Mouse (Mus musculus) stomach, postnatal 0 days (tissue): ENCODE measurements around the gene Gm44805. TPM values are rescaled to one million over a fixed set of nuclear protein-coding genes. Genes with fewer than 3 reads are reported as not detected.

Experiments
- ATAC-seq: fragments of 200-750 bp; cut with Nextera tagmentation; 2 replicates; pipeline ENCODE4 v1.8.0; 2017; ENCODE audit not compliant: low FRiP score, low TSS enrichment
- DNase-seq: peaks from one replicate; pipeline ENCODE4 v3.0.0-alpha.2; 2016; ENCODE audit warnings: low spot score
- H3K27ac ChIP-seq: fragments of 300-500 bp; sonication (generic); replicated peaks from 2 replicates; pipeline ENCODE4 v1.5.1; 2014; ENCODE audit warnings: mild to moderate bottlenecking, control low read depth
- H3K27me3 ChIP-seq: fragments of 300-500 bp; sonication (generic); 2 replicates; pipeline ENCODE4 v1.6.1; 2014; ENCODE audit warnings: low read length; ENCODE audit not compliant: control insufficient read depth, insufficient read depth
- H3K36me3 ChIP-seq: fragments of 300-500 bp; sonication (generic); 2 replicates; pipeline ENCODE4 v1.6.1; 2014; ENCODE audit warnings: low read length, mixed read lengths; ENCODE audit not compliant: control insufficient read depth, insufficient read depth
- H3K4me1 ChIP-seq: fragments of 300-500 bp; sonication (generic); replicated peaks from 2 replicates; pipeline ENCODE4 v1.6.1; 2014; ENCODE audit warnings: antibody characterized with exemption; ENCODE audit not compliant: control insufficient read depth, insufficient read depth
- H3K4me2 ChIP-seq: fragments of 300-500 bp; sonication (generic); replicated peaks from 2 replicates; pipeline ENCODE4 v1.6.1; 2014; ENCODE audit warnings: low read depth, mild to moderate bottlenecking, control low read depth, moderate library complexity
- H3K4me3 ChIP-seq: fragments of 300-500 bp; sonication (generic); 2 replicates; pipeline ENCODE4 v1.5.1; 2014; ENCODE audit warnings: low read depth, low read length, control low read depth
- H3K9ac ChIP-seq: fragments of 300-500 bp; sonication (generic); 2 replicates; pipeline ENCODE4 v1.6.1; 2014; ENCODE audit warnings: mild to moderate bottlenecking, low read length, control low read depth, mixed read lengths
- H3K9me3 ChIP-seq: fragments of 300-500 bp; sonication (generic); 2 replicates; pipeline ENCODE4 v1.6.1; 2016; ENCODE audit warnings: low read length; ENCODE audit not compliant: control insufficient read depth
- CTCF ChIP-seq: IDR thresholded peaks from 2 replicates; pipeline ENCODE4 v1.5.1; 2016; ENCODE audit warnings: antibody characterized with exemption, low read depth, mild to moderate bottlenecking, moderate library complexity
- EP300 ChIP-seq: optimal IDR thresholded peaks from 2 replicates; pipeline ENCODE3; 2016; ENCODE audit warnings: antibody characterized with exemption
- WGBS: fragments of 180-500 bp; shearing (Covaris S2); extraction: QIAGEN DNeasy Blood & Tissue Kit; methylation state at CpG from one replicate; pipeline ENCODE4 v1.1.7; 2014; 5-methylcytosine and 5-hydroxymethylcytosine counted together
- polyA plus RNA-seq: library from polyadenylated mRNA; unstranded; fragments of >200 nt; fragmentation: Nextera tagmentation; extraction: Ambion mirVana; gene quantifications from 2 replicates; pipeline ENCODE4 v1.2.1, GENCODE M21; 2015

Gm44805 gene
- polyA plus RNA-seq, 1 experiment from 2014 or later, result not detected

GRCm38 (mm10) chr7:19697949-19698906 is 17.0 kb upstream of the Gm44805 start:
- Histone ChIP-seq H3K27ac (peak overlapping the region; percentile 50), H3K4me2 (peak overlapping the region; percentile 59), H3K4me3 (peak overlapping the region; percentile 37), H3K9ac (peak overlapping the region; percentile 51), H3K4me1 (peaks cover 8% of the 10 kb centered on the region), H3K36me3 (no peaks in the 10 kb centered on the region), H3K27me3 (no peaks in the 10 kb centered on the region), H3K9me3 (no peaks in the 10 kb centered on the region)
- TF ChIP-seq CTCF, result peak; percentile 62
- no peak for TF ChIP-seq EP300
- peak; percentile 42 for DNase-seq
- no peak for ATAC-seq
- 7% methylated on average over 28 of the region's 28 CpGs for WGBS

DNA sequence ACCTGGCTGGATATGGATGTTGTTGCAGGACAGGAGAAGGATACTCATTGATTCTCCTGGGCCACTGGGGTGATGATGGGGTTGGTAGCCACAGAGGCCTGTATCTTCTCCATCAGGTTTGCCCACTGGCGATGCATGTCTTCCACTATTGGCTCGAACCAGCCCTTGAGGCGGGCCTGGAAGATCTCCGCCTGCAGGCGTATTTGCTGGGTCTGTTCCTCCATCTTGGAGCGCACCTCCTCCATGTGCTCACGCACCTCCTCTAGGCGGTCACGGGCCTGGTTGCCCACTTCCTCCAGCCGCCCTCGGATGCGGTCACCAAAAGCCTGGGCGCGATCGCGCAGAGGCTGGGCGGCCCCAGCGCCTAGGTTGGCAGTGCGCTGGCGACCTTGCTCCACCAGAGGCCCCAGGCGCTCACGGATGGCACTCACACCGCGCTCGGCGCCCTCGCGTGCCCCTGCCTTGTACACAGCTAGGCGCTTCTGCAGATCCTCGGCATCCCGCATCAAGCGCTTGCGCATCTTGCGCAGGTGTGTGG is 15.2 kb upstream of the Gm44805 start:
- Histone ChIP-seq H3K9ac (no peak overlapping the region), H3K4me2 (no peak overlapping the region), H3K27ac (no peak overlapping the region), H3K27me3 (no peaks in the 10 kb centered on the region), H3K4me1 (peaks cover 6% of the 10 kb centered on the region), H3K4me3 (no peak overlapping the region), H3K36me3 (no peaks in the 10 kb centered on the region), H3K9me3 (no peaks in the 10 kb centered on the region)
- DNase-seq (no peak), ATAC-seq (no peak)
- 91% methylated on average over 34 of the region's 34 CpGs for WGBS
- TF ChIP-seq CTCF, result no peak
- TF ChIP-seq EP300, result no peak

- H3K36me3 ChIP-seq, result no peaks in the 10 kb centered on the region
- H3K4me1 ChIP-seq, result peaks cover 5% of the 10 kb centered on the region
- WGBS, result 83% methylated on average over 6 of the region's 6 CpGs
These were observed 14.7 kb upstream of the Gm44805 start for GRCm38 (mm10) chr7:19695881-19696280.

DNA sequence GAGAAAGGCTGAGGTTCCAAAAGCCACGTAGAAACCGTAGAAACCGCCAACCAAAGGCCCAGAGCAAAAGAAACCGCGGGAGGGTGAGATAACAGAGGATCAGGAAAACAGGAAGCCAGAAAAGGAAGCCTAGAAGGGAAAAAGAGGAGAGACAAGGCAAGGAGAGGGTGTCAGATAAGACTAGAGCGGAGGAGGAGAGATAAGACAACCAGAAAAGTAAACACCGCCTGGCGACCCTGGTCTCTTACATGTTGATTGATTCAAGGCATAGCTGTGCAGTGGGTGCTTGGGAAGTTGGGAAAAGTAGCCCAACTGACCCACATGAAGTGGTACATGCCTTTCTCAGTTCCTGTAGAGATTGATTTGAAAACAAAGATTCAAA is 14.0 kb upstream of the Gm44805 start:
- no peaks in the 10 kb centered on the region for H3K27me3 ChIP-seq
- no peaks in the 10 kb centered on the region for H3K36me3 ChIP-seq
- WGBS, result 19% methylated on average over 8 of the region's 8 CpGs
- H3K4me2 ChIP-seq, result no peak overlapping the region
- H3K4me1 ChIP-seq, result peaks cover 3% of the 10 kb centered on the region; the same call in 1 of the 2 replicates
- DNase-seq (no peak), ATAC-seq (no peak)
- H3K27ac ChIP-seq, result 0 out of 2 replicates have a peak overlapping the region, but pooled peaks have one; percentile 8
- no peak overlapping the region for H3K4me3 ChIP-seq
- H3K9ac ChIP-seq, result no peak overlapping the region
- no peaks in the 10 kb centered on the region for H3K9me3 ChIP-seq
- TF ChIP-seq EP300 (no peak), CTCF (no peak)

More at GRCm38 (mm10) chr7:19695881-19696280, 14.7 kb upstream of the Gm44805 start:
- DNase-seq, result no peak
- TF ChIP-seq EP300 (no peak), CTCF (no peak)
- H3K27me3 ChIP-seq, result no peaks in the 10 kb centered on the region
- H3K9ac ChIP-seq, result no peak overlapping the region
- no peak for ATAC-seq
- H3K27ac ChIP-seq, result no peak overlapping the region
- no peaks in the 10 kb centered on the region for H3K9me3 ChIP-seq
- no peak overlapping the region for H3K4me2 ChIP-seq
- no peak overlapping the region for H3K4me3 ChIP-seq

DNA sequence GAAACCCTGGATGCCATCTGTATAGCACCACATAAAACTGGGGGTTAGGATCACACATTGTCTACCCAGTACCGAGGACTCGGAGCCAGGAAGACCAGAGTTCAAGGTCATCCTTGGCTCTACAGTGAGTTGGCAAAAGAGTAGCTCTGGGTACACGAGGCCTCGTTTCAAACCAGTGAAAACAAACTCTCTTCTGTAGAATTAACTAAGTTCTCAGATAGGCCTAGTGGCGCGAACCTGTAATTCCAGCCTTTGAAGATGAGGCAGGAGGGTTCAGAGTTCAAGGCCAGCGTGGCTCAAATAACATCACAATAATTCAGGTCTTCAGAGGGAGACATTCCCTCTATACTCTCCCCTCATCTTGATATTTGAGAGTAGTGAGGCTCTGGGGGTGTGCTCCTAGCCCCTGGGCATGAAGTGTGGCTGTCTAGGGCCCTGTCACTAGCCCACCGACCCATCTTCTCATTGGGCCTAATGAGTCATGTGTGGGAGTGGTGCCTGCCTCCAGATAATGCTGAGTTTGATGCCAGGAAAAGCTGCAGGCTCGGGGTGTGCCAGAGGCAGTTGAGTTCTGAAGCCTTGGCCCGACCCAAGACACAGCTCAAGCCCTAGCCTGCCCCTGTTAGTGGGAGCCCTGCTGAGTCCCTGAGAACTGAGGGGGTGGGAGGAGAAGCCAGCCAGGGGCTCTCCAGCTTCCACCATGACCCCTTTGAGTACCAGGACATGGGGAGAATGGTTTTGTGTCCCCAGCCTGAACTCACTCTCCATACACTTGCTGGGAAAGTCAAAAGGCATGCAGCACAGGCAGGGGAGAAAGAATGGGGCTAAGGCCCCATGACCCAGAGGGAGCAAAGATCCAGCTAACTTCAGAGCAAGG is 13.4 kb upstream of the Gm44805 start:
- Histone ChIP-seq H3K27me3 (no peaks in the 10 kb centered on the region), H3K27ac (0 out of 2 replicates have a peak overlapping the region, but pooled peaks have one; percentile 8), H3K9me3 (no peaks in the 10 kb centered on the region), H3K4me1 (peaks cover 3% of the 10 kb centered on the region; the same call in 1 of the 2 replicates), H3K4me3 (no peak overlapping the region), H3K36me3 (no peaks in the 10 kb centered on the region), H3K4me2 (no peak overlapping the region), H3K9ac (no peak overlapping the region)
- no peak for TF ChIP-seq CTCF
- ATAC-seq (no peak), DNase-seq (no peak)
- 70% methylated on average over 10 of the region's 10 CpGs for WGBS
